Mouse (Mus musculus): ENCODE results near the gene Htr2a. TPM values are rescaled to one million over a fixed set of nuclear protein-coding genes. Genes with fewer than 3 reads are reported as not detected.

Htr2a gene
- polyA plus RNA-seq (2012), result 0.07 and 0.11 TPM in 2 replicates

DNA sequence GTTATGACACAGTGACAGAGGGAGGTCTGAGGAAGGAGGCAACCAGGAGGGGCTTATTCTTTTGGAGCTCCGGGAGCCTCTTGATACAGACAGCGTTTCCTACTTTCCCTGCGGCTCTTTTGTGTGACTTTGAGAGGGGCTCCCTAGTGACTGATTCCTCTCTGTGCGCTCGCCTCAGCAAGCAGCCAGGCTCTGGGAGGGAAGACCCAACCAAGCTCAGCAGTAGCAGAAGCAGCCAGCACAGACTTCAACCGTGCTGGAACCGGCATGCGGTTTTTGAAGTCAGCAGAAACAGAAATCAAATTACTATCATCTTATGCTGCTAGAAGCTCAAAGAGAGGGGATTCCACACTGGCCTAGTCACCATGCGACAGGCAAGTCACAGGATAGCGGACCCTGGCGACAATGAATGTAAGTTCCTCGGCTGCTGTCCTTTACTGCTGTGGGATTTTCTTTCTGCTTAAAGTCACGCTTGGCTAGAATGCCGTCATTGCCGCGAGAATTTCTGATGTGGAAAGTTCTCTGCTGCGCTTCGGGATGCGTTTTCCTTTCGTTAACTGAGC is at the start of gene Htr2a:
Gene Htr2a (plus strand): TSS at position 22 of the 563 bp plus-strand sequence.

DNA sequence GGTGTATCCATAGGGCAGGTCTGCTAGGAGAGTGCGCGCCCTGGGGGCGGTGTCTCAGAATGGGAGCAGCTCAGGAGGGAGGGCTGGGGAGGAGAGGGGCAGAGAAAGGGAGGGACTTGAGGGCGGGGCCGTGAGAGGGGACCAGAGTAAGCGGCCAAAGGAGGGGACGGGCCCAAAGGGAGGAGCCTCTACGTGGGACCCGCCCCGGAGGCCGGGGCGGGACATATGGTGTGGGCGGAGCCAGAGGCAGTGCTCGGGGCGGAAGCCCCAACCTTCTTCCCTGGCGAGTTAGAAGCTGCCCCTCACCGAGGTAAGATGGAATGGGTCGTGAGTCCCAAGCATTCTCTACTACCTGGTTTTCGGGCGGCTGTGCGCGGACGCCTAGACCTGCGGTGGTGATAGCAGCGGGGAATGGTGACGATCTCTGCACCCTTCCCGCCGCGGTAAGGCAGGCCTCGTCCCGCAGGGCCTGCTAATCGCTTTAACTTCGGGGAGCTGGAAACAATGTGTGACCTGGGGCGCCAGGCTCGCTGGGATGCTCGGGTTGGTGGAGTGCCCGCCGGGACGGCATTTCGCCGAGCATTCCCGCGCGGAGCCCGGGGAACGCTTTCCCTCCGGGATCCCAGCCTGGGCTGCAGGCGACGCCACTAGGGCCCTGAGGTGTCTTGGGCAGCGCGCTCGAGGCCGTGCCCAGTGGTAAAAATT is 91.6 kb downstream of the Htr2a start, which contains the start of gene Esd:
Gene Esd (plus strand): TSS at position 219 of the 705 bp plus-strand sequence.

Other genes with a start within 250 kb of the Htr2a start
- gene Esd, start 91.5 kb downstream of the Htr2a start, polyA plus RNA-seq (2012), result 9.4 and 9.8 TPM in 2 replicates

Measured in megakaryocyte-erythroid progenitor cell, adult 5 weeks (primary cell).